Mouse (Mus musculus) erythroblast, embryonic 14.5 days (primary cell): ENCODE results near the gene Iars.

Experiments used
- GATA1 ChIP-seq: IDR thresholded peaks from 2 replicates; pipeline ENCODE4 v1.6.1; 2012; ENCODE audit warnings: low read length, inconsistent platforms, mixed read lengths
- TAL1 ChIP-seq: IDR thresholded peaks from 3 replicates; pipeline ENCODE4 v1.6.1; 2012; ENCODE audit warnings: low read length, inconsistent platforms, mixed read lengths

DNA sequence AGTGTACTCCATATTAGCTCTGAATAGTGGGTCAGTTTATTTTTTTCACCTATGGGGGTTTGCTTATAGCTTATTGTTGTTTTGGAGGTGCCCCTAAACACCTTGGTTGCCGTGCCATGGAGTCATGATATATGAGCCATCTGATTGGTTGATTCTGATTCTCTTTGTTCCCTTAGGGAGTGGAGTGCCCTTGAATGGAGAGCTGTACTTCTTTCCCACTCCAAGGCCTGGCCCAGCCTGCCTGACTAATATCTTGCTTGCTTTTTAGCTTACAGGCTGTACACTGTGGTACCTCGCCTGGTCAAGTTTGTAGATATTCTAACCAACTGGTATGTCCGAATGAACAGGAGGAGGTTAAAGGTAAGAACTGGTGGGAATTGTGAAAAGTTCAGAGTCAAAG lies 37.4 kb downstream of the Iars start:
- no peak for TF ChIP-seq TAL1
- no peak for TF ChIP-seq GATA1
